Mouse (Mus musculus) layer of hippocampus, adult 2 months (tissue): ENCODE results near the gene Rsph3b. TPM values are rescaled to one million over a fixed set of nuclear protein-coding genes. Genes with fewer than 3 reads are reported as not detected.

Experiments used
- DNase-seq, 2 experiments: peaks; one replicate each; pipeline ENCODE4 v3.0.0; 2022; ENCODE audit warnings: low spot score in 2 of 2
- H3K27ac ChIP-seq: fragments of 200-600 bp; 2 replicates; pipeline ENCODE4 v1.8.1; 2022
- H3K4me3 ChIP-seq: fragments of 200-600 bp; 2 replicates; pipeline ENCODE4 v1.8.1; 2022; ENCODE audit warnings: mild to moderate bottlenecking
- CTCF ChIP-seq: fragments of 200-600 bp; conservative IDR thresholded peaks from 2 replicates; pipeline ENCODE4 v1.8.1; 2022; ENCODE audit warnings: antibody characterized with exemption, mild to moderate bottlenecking, moderate library complexity
- microRNA-seq, 2 experiments: library from miRNA; unstranded; fragments of <30 nt; microRNA quantifications; one replicate each; pipeline ENCODE4 v1.2.0; 2021
- total RNA-seq, 2 experiments: library from RNA; stranded (reverse); gene quantifications; 2 replicates each; pipeline ENCODE4 v1.2.3; 2021

Gene Rsph3b
- total RNA-seq, 2 experiments from 2014 or later: 28.8 to 30.5 TPM

DNA sequence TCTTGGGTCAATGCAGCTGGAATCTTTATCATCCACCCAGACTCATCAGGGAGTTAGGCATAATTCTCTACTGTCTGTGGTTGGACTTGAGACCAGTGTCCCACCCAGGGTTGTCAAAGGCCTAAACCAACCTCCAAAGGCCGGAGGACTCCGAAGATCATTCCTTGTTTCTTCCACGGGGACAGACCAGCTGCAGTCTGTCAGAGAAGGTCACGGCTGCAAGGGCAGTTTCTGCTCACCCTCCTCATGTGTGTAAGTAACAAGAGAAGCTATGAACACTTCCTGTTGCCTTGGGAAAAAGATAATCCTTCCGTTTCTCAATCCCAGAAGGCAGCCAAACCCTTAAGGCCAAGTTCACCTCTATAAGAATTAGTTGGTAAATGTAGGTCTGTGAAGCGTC, 85.0 kb downstream of the Rsph3b start:
- no peak for DNase-seq
- Histone ChIP-seq H3K27ac (no peak overlapping the region), H3K4me3 (no peak overlapping the region)
- no peak for TF ChIP-seq CTCF

DNA sequence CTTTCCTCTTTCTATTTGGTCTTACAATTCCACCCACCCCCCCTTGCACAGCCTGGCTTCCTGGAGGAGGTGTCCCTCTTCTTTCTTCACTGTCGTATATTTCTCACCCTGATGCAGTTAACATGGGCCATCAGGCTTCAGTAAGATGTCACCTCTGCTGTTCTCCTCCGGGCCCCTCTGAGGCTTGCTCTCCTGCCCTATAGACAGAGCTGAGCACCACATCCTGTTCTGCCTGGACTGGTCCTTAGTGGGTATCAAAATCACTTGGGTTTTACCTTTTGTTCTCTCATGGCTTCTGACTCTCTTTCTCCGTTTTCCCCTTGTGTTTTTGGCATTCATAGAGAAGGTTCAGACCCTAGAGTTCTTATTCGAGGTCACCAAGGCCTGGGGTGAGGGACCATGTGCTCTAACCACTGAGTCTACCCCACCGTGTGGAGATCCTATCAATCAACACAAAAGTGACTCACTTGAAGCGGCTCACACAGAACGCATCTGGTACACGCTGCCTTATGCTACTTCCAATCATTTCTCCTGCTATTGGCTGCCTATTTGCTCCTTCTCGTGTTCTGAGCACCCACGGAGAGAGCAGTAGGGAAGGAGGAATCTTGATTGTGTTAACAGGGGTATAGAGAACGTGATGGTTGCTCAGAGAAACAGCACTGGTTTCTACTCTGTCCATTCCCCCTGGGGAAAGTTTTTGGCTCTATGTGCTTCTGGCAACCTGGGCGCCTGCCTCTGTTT, 86.3 kb downstream of the Rsph3b start:
- DNase-seq: peak; percentile 13 to 51
- Histone ChIP-seq H3K27ac (peak overlapping the region; percentile 86), H3K4me3 (no peak overlapping the region; the same call in 1 of the 2 replicates)
- TF ChIP-seq CTCF: no peak

DNA sequence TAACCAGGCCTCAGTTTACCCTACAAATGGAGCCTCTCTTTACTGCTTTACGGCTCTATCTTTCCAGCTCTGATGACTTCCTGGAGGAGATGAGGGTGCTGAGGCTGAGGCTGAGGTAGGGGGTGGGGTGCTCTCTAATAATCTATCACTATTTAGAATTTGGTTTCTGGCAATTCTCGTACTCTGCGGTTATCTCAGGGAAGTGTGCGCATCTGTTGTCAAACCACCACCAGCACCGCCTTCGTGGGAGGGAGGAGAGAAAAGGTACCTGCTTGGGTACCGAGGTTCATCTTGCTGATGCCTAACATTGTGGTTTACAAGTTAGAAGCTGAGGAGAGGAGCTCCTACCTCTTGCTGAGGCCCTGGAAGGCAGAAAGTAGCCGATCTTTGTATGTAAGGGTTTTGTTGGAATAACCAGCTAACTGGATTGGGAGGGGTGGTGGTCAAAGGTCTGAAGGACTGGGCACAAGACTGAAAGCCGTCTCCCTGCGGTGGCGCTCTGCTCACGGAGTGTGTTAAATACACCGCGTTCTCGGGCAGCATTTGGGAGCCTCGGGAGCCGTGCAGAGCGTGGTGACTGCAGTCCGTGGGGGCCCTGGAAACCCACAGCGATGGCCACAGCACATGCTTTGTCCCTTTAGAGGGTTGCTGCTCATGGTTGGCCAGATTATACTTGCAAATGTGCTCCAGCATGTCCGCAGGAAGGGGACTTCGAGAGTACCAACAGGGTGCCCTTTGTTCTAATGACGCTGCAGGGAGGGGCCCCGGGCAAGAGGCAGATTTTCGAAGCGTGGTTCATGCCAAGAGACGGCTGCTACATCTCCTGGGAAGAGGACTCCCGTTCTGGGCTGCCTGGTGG, 87.1 kb downstream of the Rsph3b start:
- Histone ChIP-seq H3K27ac (peak overlapping the region; percentile 86), H3K4me3 (peak overlapping the region; percentile 41; the same call in 1 of the 2 replicates)
- peak; percentile 66 to 82 for DNase-seq
- TF ChIP-seq CTCF: no peak

DNA sequence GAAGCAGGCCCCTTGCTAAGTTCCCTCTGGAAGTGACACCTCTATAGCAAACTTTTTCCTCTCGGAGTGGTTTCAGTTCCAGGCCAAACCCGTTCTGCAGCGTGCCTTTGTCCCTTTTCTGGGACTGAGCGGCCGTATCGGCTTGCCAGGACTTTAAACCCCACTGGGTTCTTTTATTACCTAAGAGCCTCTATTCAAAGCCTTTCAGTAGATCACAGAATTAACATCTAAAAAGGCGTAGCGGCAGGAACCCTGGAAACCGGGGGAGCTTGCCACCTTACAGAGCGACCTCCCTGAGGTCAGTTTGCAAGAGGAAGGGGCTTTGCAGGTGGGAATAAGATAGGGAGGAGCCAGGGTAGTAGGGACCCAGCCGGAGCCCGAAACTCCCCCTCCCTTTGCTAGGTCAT, 88.0 kb downstream of the Rsph3b start:
- DNase-seq: peak; percentile 13 to 29
- Histone ChIP-seq H3K4me3 (no peak overlapping the region), H3K27ac (peak overlapping the region; percentile 86)
- no peak for TF ChIP-seq CTCF

DNA sequence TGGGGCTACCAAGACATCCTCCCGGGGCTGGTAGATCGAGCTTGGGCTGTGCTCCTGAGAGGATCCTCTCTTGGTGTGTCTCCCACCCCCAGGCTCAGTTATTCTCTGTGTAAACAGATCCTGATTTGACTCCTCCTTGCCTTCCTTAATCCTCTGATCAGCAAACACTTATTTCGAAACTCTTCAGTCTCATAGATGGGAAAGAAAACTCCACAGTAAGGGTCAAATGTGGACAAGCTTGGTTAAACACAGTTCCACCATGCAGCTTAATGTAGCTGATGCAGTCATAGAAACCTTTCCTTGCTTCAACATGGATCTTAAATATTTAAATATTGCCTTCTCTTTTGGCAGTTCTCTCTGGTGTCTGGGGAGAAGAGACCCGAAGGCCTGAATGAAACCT, 88.4 kb downstream of the Rsph3b start:
- no peak for TF ChIP-seq CTCF
- DNase-seq: no peak
- peak overlapping the region; percentile 86 for H3K27ac ChIP-seq

More for the DNA sequence above, 88.4 kb downstream of the Rsph3b start:
- no peak overlapping the region for H3K4me3 ChIP-seq

Small RNA genes within 50 kb of the gene (microRNA-seq; reads per million reads assigned to microRNA genes)
- gene Mir692-1: 0 reads per million in 2 experiments

Other genes starting within 250 kb of the Rsph3b start
- 10 to 100 TPM; 48.0 to 51.1 TPM for gene Ezr, start 165.9 kb downstream of the Rsph3b start, total RNA-seq
- 10 to 100 TPM; 25.0 to 27.1 TPM for gene Tagap1, start 12.5 kb upstream of the Rsph3b start, total RNA-seq
- gene Rnaset2b, start 22.0 kb upstream of the Rsph3b start, total RNA-seq: 10 to 100 TPM; 35.4 to 39.5 TPM
- 1 to 10 TPM in 1 of 2 experiments, under 1 TPM in 1; 0.25 to 1.0 TPM for gene Gm49721, start 30.2 kb upstream of the Rsph3b start, total RNA-seq
- 1 to 10 TPM; 1.1 to 1.8 TPM for gene Gm1604a, start 76.9 kb upstream of the Rsph3b start, total RNA-seq
- gene Rps6ka2, start 221.4 kb upstream of the Rsph3b start, total RNA-seq: 10 to 100 TPM; 34.4 to 34.6 TPM